Mouse (Mus musculus) kidney, embryonic 14.5 days (tissue): ENCODE measurements at regions not wholly inside any gene's neighbourhood (a gene's known extent, or its start where the extent isn't known, plus 50 kb on each side); places are given as distances from the start of the nearest gene placed in this dataset.

ENCODE experiments used
- ATAC-seq: fragments of 200-750 bp; cut with Nextera tagmentation; 2 replicates; pipeline ENCODE4 v1.8.0; 2017; ENCODE audit warnings: moderate number of reproducible peaks, mild to moderate bottlenecking, moderate TSS enrichment, moderate library complexity; ENCODE audit not compliant: low FRiP score, low TSS enrichment
- H3K27ac ChIP-seq: fragments of 300-500 bp; sonication (generic); 2 replicates; pipeline ENCODE4 v1.5.1; 2014; ENCODE audit warnings: low read depth, mild to moderate bottlenecking, low read length, moderate library complexity, mixed read lengths
- H3K27me3 ChIP-seq: fragments of 300-500 bp; sonication (generic); 2 replicates; pipeline ENCODE4 v1.6.1; 2014; ENCODE audit warnings: mild to moderate bottlenecking, low read length; ENCODE audit not compliant: control insufficient read depth, insufficient read depth
- H3K36me3 ChIP-seq: fragments of 300-500 bp; sonication (generic); 2 replicates; pipeline ENCODE4 v1.6.1; 2014; ENCODE audit warnings: low read length, mixed read lengths; ENCODE audit not compliant: control insufficient read depth, insufficient read depth
- H3K4me1 ChIP-seq: fragments of 300-500 bp; sonication (generic); 2 replicates; pipeline ENCODE4 v1.6.1; 2014; ENCODE audit warnings: low read length, mixed read lengths; ENCODE audit not compliant: control insufficient read depth, insufficient read depth
- H3K4me2 ChIP-seq: fragments of 300-500 bp; sonication (generic); replicated peaks from 2 replicates; pipeline ENCODE4 v1.6.1; 2014; ENCODE audit warnings: low read depth, mild to moderate bottlenecking, low read length
- H3K4me3 ChIP-seq: fragments of 300-500 bp; sonication (generic); 2 replicates; pipeline ENCODE4 v1.5.1; 2014; ENCODE audit warnings: mild to moderate bottlenecking, low read length
- H3K9ac ChIP-seq: fragments of 300-500 bp; sonication (generic); 2 replicates; pipeline ENCODE4 v1.6.1; 2014; ENCODE audit warnings: low read depth, mild to moderate bottlenecking, low read length, moderate library complexity
- H3K9me3 ChIP-seq: fragments of 300-500 bp; sonication (generic); 2 replicates; pipeline ENCODE4 v1.6.1; 2016; ENCODE audit warnings: low read length; ENCODE audit not compliant: control insufficient read depth
- WGBS: fragments of 180-500 bp; shearing (Covaris S2); extraction: QIAGEN DNeasy Blood & Tissue Kit; methylation state at CpG from one replicate; pipeline ENCODE4 v1.1.7; 2014; 5-methylcytosine and 5-hydroxymethylcytosine counted together

DNA sequence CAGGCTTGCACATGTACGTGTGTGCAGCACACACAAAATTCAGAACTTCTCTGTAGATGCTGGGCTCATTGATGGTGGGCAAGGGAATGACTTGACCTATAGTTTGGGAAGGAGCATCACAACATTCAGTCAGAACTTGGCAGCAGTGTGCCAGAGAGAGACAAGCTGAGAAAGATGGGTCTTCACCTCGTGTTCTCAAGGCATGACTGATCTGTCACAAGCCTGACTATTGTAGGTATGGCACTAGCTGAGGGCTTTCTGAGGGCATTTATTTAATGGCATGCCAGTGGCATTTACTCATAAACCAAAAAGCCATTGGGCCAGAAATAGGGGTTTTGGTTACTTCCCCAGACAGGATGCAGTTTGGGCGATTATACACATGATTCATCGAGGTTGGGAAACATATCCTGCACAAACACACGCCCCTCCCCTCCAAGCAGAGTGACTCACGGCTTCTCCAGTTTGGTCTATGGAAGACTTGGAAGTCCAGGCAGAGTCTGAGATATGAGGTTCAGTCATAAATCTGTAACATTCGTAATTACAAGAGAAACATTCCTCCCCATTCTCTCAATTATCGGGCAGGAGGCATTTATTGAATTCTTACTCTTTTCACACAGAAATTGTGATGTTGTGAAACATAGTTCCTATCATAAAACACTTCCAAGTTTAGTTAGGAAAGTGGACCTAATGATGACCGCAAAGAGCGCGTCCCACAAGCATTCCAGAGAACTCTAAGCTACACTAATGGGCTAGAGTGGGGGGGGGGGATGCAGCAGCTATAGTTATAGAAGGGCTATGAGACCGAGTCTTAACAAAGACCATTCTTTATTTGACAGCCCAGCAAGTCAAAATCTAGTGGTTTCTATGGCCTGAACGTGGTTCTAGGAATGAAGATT, 318.6 kb upstream of the Ubash3b start:
- H3K27ac ChIP-seq: no peak overlapping the region
- no peak overlapping the region for H3K4me3 ChIP-seq
- no peaks in the 10 kb centered on the region for H3K9me3 ChIP-seq
- H3K27me3 ChIP-seq: no peaks in the 10 kb centered on the region
- no peak overlapping the region for H3K4me2 ChIP-seq
- no peaks in the 10 kb centered on the region for H3K36me3 ChIP-seq
- 58% methylated on average over 13 of the region's 13 CpGs for WGBS
- no peak overlapping the region for H3K9ac ChIP-seq
- ATAC-seq: no peak
- H3K4me1 ChIP-seq: no peaks in the 10 kb centered on the region

DNA sequence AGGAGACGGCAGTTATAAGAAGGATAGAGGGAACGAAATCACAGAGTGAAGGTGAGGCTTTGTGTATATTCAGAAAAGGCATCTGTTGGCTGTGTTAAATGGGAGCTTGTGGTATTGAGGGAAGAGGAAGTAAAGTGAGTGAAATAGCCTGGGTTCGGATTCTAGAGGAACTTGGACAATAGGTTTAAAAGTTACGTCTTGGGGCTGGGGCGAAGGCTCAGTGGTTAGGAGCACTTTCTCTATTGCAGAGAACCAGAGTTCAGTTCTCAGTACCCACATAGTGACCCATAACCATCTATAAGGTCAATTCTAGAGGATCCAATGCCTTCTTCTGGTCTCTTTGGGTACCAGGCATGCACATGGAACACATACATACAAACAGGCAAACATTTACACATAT, 317.6 kb upstream of the Ubash3b start:
- no peaks in the 10 kb centered on the region for H3K9me3 ChIP-seq
- no peak for ATAC-seq
- no peaks in the 10 kb centered on the region for H3K4me1 ChIP-seq
- WGBS: 88% methylated on average over 5 of the region's 5 CpGs
- no peaks in the 10 kb centered on the region for H3K36me3 ChIP-seq
- H3K9ac ChIP-seq: no peak overlapping the region
- no peak overlapping the region for H3K27ac ChIP-seq
- H3K27me3 ChIP-seq: no peaks in the 10 kb centered on the region
- no peak overlapping the region for H3K4me2 ChIP-seq
- no peak overlapping the region for H3K4me3 ChIP-seq

GRCm38 (mm10) chr9:41478106-41478848, 316.8 kb upstream of the Ubash3b start:
- Histone ChIP-seq H3K9me3 (no peaks in the 10 kb centered on the region), H3K4me2 (no peak overlapping the region), H3K4me3 (no peak overlapping the region), H3K27ac (no peak overlapping the region), H3K27me3 (no peaks in the 10 kb centered on the region), H3K4me1 (no peaks in the 10 kb centered on the region), H3K9ac (no peak overlapping the region), H3K36me3 (no peaks in the 10 kb centered on the region)
- no peak for ATAC-seq
- WGBS: 90% methylated on average over 7 of the region's 7 CpGs

DNA sequence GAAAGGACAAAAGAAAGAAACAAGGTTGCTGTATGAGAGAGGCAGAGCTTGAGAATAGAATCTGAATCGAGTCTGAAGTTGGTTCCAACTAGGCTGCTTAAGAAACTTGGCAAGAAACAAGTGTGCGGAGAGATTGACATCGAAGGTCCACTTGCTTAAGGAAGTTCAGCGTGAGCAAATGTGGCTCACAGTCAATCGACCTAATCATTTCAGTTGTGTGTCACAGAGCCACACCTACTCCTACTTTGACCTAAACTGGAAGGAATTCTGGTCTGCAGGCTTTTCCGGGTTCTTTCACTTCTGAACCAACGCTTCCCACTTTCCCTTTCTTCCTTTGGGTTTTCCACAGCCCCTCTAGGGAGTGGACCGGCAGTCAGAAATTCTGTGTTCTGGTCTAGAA, 313.8 kb upstream of the Ubash3b start:
- 81% methylated on average over 8 of the region's 8 CpGs for WGBS
- no peaks in the 10 kb centered on the region for H3K9me3 ChIP-seq
- no peaks in the 10 kb centered on the region; the same call in 1 of the 2 replicates for H3K4me1 ChIP-seq
- no peak overlapping the region; the same call in 1 of the 2 replicates for H3K4me3 ChIP-seq
- no peaks in the 10 kb centered on the region for H3K27me3 ChIP-seq
- H3K4me2 ChIP-seq: peak overlapping the region; percentile 31
- ATAC-seq: no peak
- no peaks in the 10 kb centered on the region for H3K36me3 ChIP-seq
- H3K9ac ChIP-seq: peak overlapping the region; percentile 37; the same call in 1 of the 2 replicates
- H3K27ac ChIP-seq: peak overlapping the region; percentile 67

- no peak overlapping the region; the same call in 1 of the 2 replicates for H3K4me3 ChIP-seq
- peak overlapping the region; percentile 67 for H3K27ac ChIP-seq
- peak overlapping the region; percentile 31 for H3K4me2 ChIP-seq
- no peaks in the 10 kb centered on the region for H3K27me3 ChIP-seq
- WGBS: 74% methylated on average over 6 of the region's 6 CpGs
- peak overlapping the region; percentile 37; the same call in 1 of the 2 replicates for H3K9ac ChIP-seq
- no peaks in the 10 kb centered on the region for H3K9me3 ChIP-seq
- no peaks in the 10 kb centered on the region; the same call in 1 of the 2 replicates for H3K4me1 ChIP-seq
- H3K36me3 ChIP-seq: no peaks in the 10 kb centered on the region
- no peak for ATAC-seq
These were observed 313.4 kb upstream of the Ubash3b start for GRCm38 (mm10) chr9:41474945-41475297.

- Histone ChIP-seq H3K36me3 (no peaks in the 10 kb centered on the region), H3K9ac (peak overlapping the region; percentile 37; the same call in 1 of the 2 replicates), H3K9me3 (no peaks in the 10 kb centered on the region), H3K27ac (peak overlapping the region; percentile 67), H3K4me1 (no peaks in the 10 kb centered on the region; the same call in 1 of the 2 replicates), H3K4me2 (peak overlapping the region; percentile 31; the same call in 1 of the 2 replicates), H3K4me3 (no peak overlapping the region), H3K27me3 (no peaks in the 10 kb centered on the region)
- 42% methylated on average over 11 of the region's 11 CpGs for WGBS
- ATAC-seq: peak; percentile 87
These were observed 312.9 kb upstream of the Ubash3b start for GRCm38 (mm10) chr9:41474244-41474944.

DNA sequence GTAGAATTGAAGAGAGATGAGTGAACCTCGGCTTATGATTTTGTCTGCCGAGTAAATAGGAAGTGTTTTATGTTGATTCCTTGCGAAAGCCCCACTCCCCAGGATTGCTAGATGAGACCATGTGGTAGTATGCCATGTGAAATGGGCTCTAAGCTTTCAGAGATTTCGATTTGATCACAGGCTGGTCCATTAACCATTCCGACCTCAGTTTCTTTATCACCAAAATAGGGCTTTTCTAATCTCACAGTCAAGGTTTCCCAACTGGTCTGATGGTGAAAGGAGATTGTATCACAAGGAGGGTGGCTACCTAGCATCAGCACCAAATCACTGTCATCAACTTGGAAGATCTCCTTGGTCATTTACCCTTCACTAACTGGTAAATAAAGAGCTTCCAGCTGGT, 312.0 kb upstream of the Ubash3b start:
- Histone ChIP-seq H3K27ac (no peak overlapping the region), H3K36me3 (no peaks in the 10 kb centered on the region), H3K4me2 (no peak overlapping the region), H3K4me3 (no peak overlapping the region), H3K9me3 (no peaks in the 10 kb centered on the region), H3K27me3 (no peaks in the 10 kb centered on the region), H3K9ac (no peak overlapping the region), H3K4me1 (no peaks in the 10 kb centered on the region; the same call in 1 of the 2 replicates)
- WGBS: 87% methylated on average over 5 of the region's 5 CpGs
- ATAC-seq: no peak

- H3K4me3 ChIP-seq: no peak overlapping the region
- H3K4me1 ChIP-seq: no peaks in the 10 kb centered on the region; the same call in 1 of the 2 replicates
- H3K36me3 ChIP-seq: no peaks in the 10 kb centered on the region
- no peaks in the 10 kb centered on the region for H3K9me3 ChIP-seq
- no peak for ATAC-seq
- WGBS: 97% methylated on average over 3 of the region's 3 CpGs
- H3K27me3 ChIP-seq: no peaks in the 10 kb centered on the region
- no peak overlapping the region for H3K4me2 ChIP-seq
- no peak overlapping the region; the same call in 1 of the 2 replicates for H3K27ac ChIP-seq
- H3K9ac ChIP-seq: no peak overlapping the region
These were observed 309.8 kb upstream of the Ubash3b start for GRCm38 (mm10) chr9:41471345-41471744.
